Mouse (Mus musculus) forebrain, postnatal 0 days (tissue): ENCODE data around the gene Rps8. TPM values are rescaled to one million over a fixed set of nuclear protein-coding genes. Genes with fewer than 3 reads are reported as not detected.

Experiments used
- ATAC-seq: fragments of 200-750 bp; cut with Nextera tagmentation; 2 replicates; pipeline ENCODE4 v1.8.0; 2017; ENCODE audit warnings: mild to moderate bottlenecking, moderate library complexity
- DNase-seq: peaks from one replicate; pipeline ENCODE4 v3.0.0-alpha.2; 2015
- H3K27ac ChIP-seq: fragments of 300-500 bp; sonication (generic); 2 replicates; pipeline ENCODE4 v1.5.1; 2014; ENCODE audit warnings: low read depth, mild to moderate bottlenecking, antibody characterized with exemption, low read length, moderate library complexity, mixed read lengths
- H3K27me3 ChIP-seq: fragments of 300-500 bp; sonication (generic); 2 replicates; pipeline ENCODE4 v1.6.1; 2014; ENCODE audit warnings: mild to moderate bottlenecking, low read length, mixed read lengths; ENCODE audit not compliant: insufficient read depth
- H3K36me3 ChIP-seq: fragments of 300-500 bp; sonication (generic); 2 replicates; pipeline ENCODE4 v1.6.1; 2014; ENCODE audit warnings: mild to moderate bottlenecking, moderate library complexity; ENCODE audit not compliant: insufficient read depth
- H3K4me1 ChIP-seq: fragments of 300-500 bp; sonication (generic); 2 replicates; pipeline ENCODE4 v1.6.1; 2014; ENCODE audit warnings: antibody characterized with exemption; ENCODE audit not compliant: insufficient read depth
- H3K4me2 ChIP-seq: fragments of 300-500 bp; sonication (generic); 2 replicates; pipeline ENCODE4 v1.6.1; 2014; ENCODE audit warnings: low read depth, mild to moderate bottlenecking, moderate library complexity
- H3K4me3 ChIP-seq: fragments of 300-500 bp; sonication (generic); 2 replicates; pipeline ENCODE4 v1.5.1; 2014; ENCODE audit warnings: low read depth, low read length, mixed read lengths
- H3K9ac ChIP-seq: fragments of 300-500 bp; sonication (generic); 2 replicates; pipeline ENCODE4 v1.6.1; 2014; ENCODE audit warnings: mild to moderate bottlenecking
- H3K9me3 ChIP-seq: fragments of 300-500 bp; sonication (generic); 2 replicates; pipeline ENCODE4 v1.6.1; 2016; ENCODE audit warnings: low read length
- CTCF ChIP-seq: sonication (generic); IDR thresholded peaks from 2 replicates; pipeline ENCODE4 v1.5.1; 2016; ENCODE audit warnings: antibody characterized with exemption, control low read depth, low read depth
- WGBS: fragments of 180-500 bp; shearing (Covaris S2); extraction: QIAGEN DNeasy Blood & Tissue Kit; methylation state at CpG from one replicate; pipeline ENCODE4 v1.1.7; 2014; 5-methylcytosine and 5-hydroxymethylcytosine counted together
- polyA plus RNA-seq: library from polyadenylated mRNA; unstranded; fragments of >200 nt; fragmentation: Nextera tagmentation; extraction: Ambion mirVana; gene quantifications from 2 replicates; pipeline ENCODE4 v1.2.1, GENCODE M21; 2015
- total RNA-seq: library from RNA; depleted of rRNA; stranded (reverse); fragments of >200 nt; gene quantifications from 2 replicates; pipeline ENCODE4 v1.2.3, GENCODE M21; 2014

The Rps8 gene
- total and polyA plus RNA-seq, 2 experiments from 2014 or later, result 481 to 784 TPM

- H3K4me3 ChIP-seq, result peak overlapping the region; percentile 66
Observed at GRCm38 (mm10) chr4:117120052-117120444, 36.0 kb downstream of the Rps8 start.

GRCm38 (mm10) chr4:117119636-117120035 is 36.4 kb downstream of the Rps8 start:
- no peak for TF ChIP-seq CTCF
- H3K36me3 ChIP-seq, result peaks cover 4% of the 10 kb centered on the region; the same call in 1 of the 2 replicates
- DNase-seq, result peak; percentile 10
- H3K9me3 ChIP-seq, result no peaks in the 10 kb centered on the region
- no peak for ATAC-seq
- peak overlapping the region; percentile 73 for H3K9ac ChIP-seq
- peak overlapping the region; percentile 99 for H3K4me2 ChIP-seq
- peak overlapping the region; percentile 66 for H3K4me3 ChIP-seq
- 78% methylated on average over 5 of the region's 5 CpGs for WGBS
- H3K4me1 ChIP-seq, result 0 out of 2 replicates have a peak, but pooled peaks cover 3% of the 10 kb centered on the region
- H3K27me3 ChIP-seq, result no peaks in the 10 kb centered on the region
- peak overlapping the region; percentile 94 for H3K27ac ChIP-seq

More at GRCm38 (mm10) chr4:117120052-117120444, 36.0 kb downstream of the Rps8 start:
- Histone ChIP-seq H3K27me3 (no peaks in the 10 kb centered on the region), H3K36me3 (no peaks in the 10 kb centered on the region), H3K27ac (peak overlapping the region; percentile 94), H3K9ac (peak overlapping the region; percentile 73), H3K4me2 (peak overlapping the region; percentile 99), H3K4me1 (peaks cover 6% of the 10 kb centered on the region), H3K9me3 (no peaks in the 10 kb centered on the region)
- ATAC-seq (no peak), DNase-seq (no peak)
- TF ChIP-seq CTCF, result no peak
- 7% methylated on average over 10 of the region's 10 CpGs for WGBS

GRCm38 (mm10) chr4:117117931-117118330 is 38.1 kb downstream of the Rps8 start:
- TF ChIP-seq CTCF, result no peak
- Histone ChIP-seq H3K9me3 (no peaks in the 10 kb centered on the region), H3K27me3 (no peaks in the 10 kb centered on the region), H3K4me2 (no peak overlapping the region), H3K27ac (no peak overlapping the region), H3K4me1 (0 out of 2 replicates have a peak, but pooled peaks cover 3% of the 10 kb centered on the region), H3K9ac (no peak overlapping the region), H3K4me3 (no peak overlapping the region), H3K36me3 (peaks cover 5% of the 10 kb centered on the region; the same call in 1 of the 2 replicates)
- ATAC-seq (no peak), DNase-seq (no peak)
- WGBS, result 94% methylated on average over 7 of the region's 7 CpGs

- no peak for TF ChIP-seq CTCF
- ATAC-seq (no peak), DNase-seq (no peak)
- Histone ChIP-seq H3K27me3 (no peaks in the 10 kb centered on the region), H3K4me3 (no peak overlapping the region), H3K36me3 (peaks cover 17% of the 10 kb centered on the region; the same call in 1 of the 2 replicates), H3K4me2 (no peak overlapping the region), H3K9ac (no peak overlapping the region), H3K27ac (no peak overlapping the region), H3K4me1 (no peaks in the 10 kb centered on the region), H3K9me3 (no peaks in the 10 kb centered on the region)
- WGBS, result 85% methylated on average over 5 of the region's 5 CpGs
Observed at GRCm38 (mm10) chr4:117115592-117115991, 40.5 kb downstream of the Rps8 start.

DNA sequence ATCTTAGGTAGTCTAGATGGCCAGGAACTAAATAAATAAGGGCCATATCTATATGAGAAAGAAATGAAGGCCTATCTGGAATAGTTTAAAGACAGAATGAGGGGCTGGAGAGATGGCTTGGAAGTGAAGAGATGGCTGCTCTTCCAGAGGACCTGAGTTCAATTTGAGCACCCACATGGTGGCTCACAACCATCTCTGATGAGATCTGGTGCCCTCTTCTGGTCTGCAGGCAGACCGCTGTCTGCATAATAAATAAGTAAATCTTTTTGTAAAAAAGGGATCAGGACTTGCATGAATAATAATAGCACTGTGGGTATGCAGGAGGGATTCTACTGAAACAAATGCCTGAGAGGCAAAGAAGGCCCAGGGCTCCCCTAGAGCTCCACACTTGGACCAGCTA is 42.8 kb downstream of the Rps8 start:
- no peak overlapping the region for H3K4me2 ChIP-seq
- H3K9me3 ChIP-seq, result no peaks in the 10 kb centered on the region
- H3K27me3 ChIP-seq, result no peaks in the 10 kb centered on the region
- no peak overlapping the region for H3K4me3 ChIP-seq
- no peak overlapping the region for H3K27ac ChIP-seq
- no peak for DNase-seq
- 0 out of 2 replicates have a peak, but pooled peaks have one; percentile 14 for TF ChIP-seq CTCF
- ATAC-seq, result no peak
- H3K36me3 ChIP-seq, result peaks cover 38% of the 10 kb centered on the region
- 85% methylated on average over 1 of the region's 1 CpGs for WGBS
- H3K9ac ChIP-seq, result no peak overlapping the region
- H3K4me1 ChIP-seq, result no peaks in the 10 kb centered on the region

DNA sequence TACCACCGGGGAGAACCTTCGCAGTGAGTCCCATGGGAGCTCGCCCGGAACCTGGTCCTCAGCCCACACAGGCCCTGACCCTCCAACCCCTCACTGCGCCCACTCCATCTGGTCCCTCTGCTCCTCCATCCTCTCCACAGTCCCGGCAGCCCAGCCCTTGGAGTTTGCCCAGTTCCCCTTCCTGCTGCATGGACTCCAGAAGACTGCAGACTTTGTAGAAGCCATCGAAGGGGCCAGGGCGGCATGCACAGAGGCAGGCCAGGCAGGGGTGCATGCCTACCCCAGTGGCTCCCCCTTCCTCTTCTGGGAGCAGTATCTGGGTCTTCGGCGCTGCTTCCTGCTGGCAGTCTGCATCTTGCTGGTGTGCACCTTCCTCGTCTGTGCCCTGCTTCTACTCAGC is 45.1 kb downstream of the Rps8 start:
- Histone ChIP-seq H3K9me3 (no peaks in the 10 kb centered on the region), H3K27me3 (no peaks in the 10 kb centered on the region), H3K36me3 (peaks cover 45% of the 10 kb centered on the region), H3K4me1 (no peaks in the 10 kb centered on the region), H3K9ac (no peak overlapping the region), H3K4me3 (no peak overlapping the region), H3K27ac (no peak overlapping the region), H3K4me2 (no peak overlapping the region)
- no peak for ATAC-seq
- no peak for DNase-seq
- TF ChIP-seq CTCF, result no peak
- 97% methylated on average over 11 of the region's 11 CpGs for WGBS

GRCm38 (mm10) chr4:117110249-117110648 is 45.8 kb downstream of the Rps8 start:
- Histone ChIP-seq H3K4me2 (no peak overlapping the region), H3K27ac (no peak overlapping the region), H3K36me3 (peaks cover 47% of the 10 kb centered on the region), H3K4me1 (no peaks in the 10 kb centered on the region), H3K9ac (no peak overlapping the region), H3K27me3 (no peaks in the 10 kb centered on the region), H3K4me3 (no peak overlapping the region), H3K9me3 (no peaks in the 10 kb centered on the region)
- TF ChIP-seq CTCF, result no peak
- ATAC-seq (no peak), DNase-seq (no peak)
- 91% methylated on average over 13 of the region's 13 CpGs for WGBS
